Mouse (Mus musculus) hindbrain, embryonic 13.5 days (tissue): Measurements from ENCODE around the gene Wdr20. TPM values are rescaled to one million over a fixed set of nuclear protein-coding genes. Genes with fewer than 3 reads are reported as not detected.

Experiments used
- ATAC-seq: fragments of 200-750 bp; cut with Nextera tagmentation; 2 replicates; pipeline ENCODE4 v1.8.0; 2017; ENCODE audit warnings: moderate TSS enrichment; ENCODE audit not compliant: low FRiP score
- H3K27ac ChIP-seq: fragments of 300-500 bp; sonication (generic); 2 replicates; pipeline ENCODE4 v1.5.1; 2015; ENCODE audit warnings: inconsistent platforms, mild to moderate bottlenecking, moderate library complexity
- H3K27me3 ChIP-seq: fragments of 300-500 bp; sonication (generic); 2 replicates; pipeline ENCODE4 v1.6.1; 2015; ENCODE audit warnings: mild to moderate bottlenecking, inconsistent platforms
- H3K36me3 ChIP-seq: fragments of 300-500 bp; sonication (generic); 2 replicates; pipeline ENCODE4 v1.6.1; 2015; ENCODE audit warnings: mild to moderate bottlenecking, inconsistent platforms
- H3K4me1 ChIP-seq: fragments of 300-500 bp; sonication (generic); replicated peaks from 2 replicates; pipeline ENCODE4 v1.6.1; 2015; ENCODE audit warnings: inconsistent platforms
- H3K4me2 ChIP-seq: fragments of 300-500 bp; sonication (generic); 2 replicates; pipeline ENCODE4 v1.6.1; 2015; ENCODE audit warnings: inconsistent platforms, mild to moderate bottlenecking, moderate library complexity
- H3K4me3 ChIP-seq: fragments of 300-500 bp; sonication (generic); 2 replicates; pipeline ENCODE4 v1.5.1; 2015; ENCODE audit warnings: mild to moderate bottlenecking, inconsistent platforms
- H3K9ac ChIP-seq: fragments of 300-500 bp; sonication (generic); 2 replicates; pipeline ENCODE4 v1.6.1; 2015; ENCODE audit warnings: mild to moderate bottlenecking, inconsistent platforms
- H3K9me3 ChIP-seq: fragments of 300-500 bp; sonication (generic); 2 replicates; pipeline ENCODE4 v1.6.1; 2016; ENCODE audit warnings: inconsistent platforms
- WGBS: fragments of 180-500 bp; shearing (Covaris S2); methylation state at CpG from one replicate; pipeline ENCODE4 v1.1.7; 2015; 5-methylcytosine and 5-hydroxymethylcytosine counted together
- polyA plus RNA-seq: library from polyadenylated mRNA; unstranded; fragments of >200 nt; fragmentation: Nextera tagmentation; extraction: Ambion mirVana; gene quantifications from 2 replicates; pipeline ENCODE4 v1.2.1, GENCODE M21; 2015

The Wdr20 gene
- polyA plus RNA-seq, 1 experiment from 2014 or later = 26.0 TPM

DNA sequence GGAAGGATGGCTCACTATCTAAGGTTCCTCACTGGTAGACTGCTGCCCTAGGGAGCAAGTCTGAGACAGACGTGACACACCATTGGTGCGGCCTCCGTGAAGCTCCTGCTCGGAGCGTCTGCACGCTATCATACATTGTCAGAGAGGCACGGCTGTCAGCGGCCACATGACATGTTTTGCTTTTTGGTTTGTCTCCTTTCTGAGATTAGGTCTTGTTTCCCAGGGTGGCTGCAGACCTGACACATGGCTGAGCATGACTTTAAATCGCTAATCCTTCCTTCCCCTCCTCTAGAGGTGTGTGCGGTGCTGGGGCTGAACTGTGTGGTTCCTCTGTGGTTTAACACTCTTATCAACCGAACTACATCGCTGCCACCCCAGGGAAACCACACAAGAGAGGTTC, 113.7 kb downstream of the Wdr20 start:
- Histone ChIP-seq H3K9ac (peak overlapping the region; percentile 95), H3K4me3 (peak overlapping the region; percentile 83), H3K27me3 (peaks cover 8% of the 10 kb centered on the region), H3K9me3 (no peaks in the 10 kb centered on the region), H3K27ac (no peak overlapping the region), H3K4me1 (peaks cover 14% of the 10 kb centered on the region), H3K36me3 (peaks cover 14% of the 10 kb centered on the region), H3K4me2 (peak overlapping the region; percentile 73)
- WGBS = 83% methylated on average over 12 of the region's 12 CpGs
- no peak for ATAC-seq

DNA sequence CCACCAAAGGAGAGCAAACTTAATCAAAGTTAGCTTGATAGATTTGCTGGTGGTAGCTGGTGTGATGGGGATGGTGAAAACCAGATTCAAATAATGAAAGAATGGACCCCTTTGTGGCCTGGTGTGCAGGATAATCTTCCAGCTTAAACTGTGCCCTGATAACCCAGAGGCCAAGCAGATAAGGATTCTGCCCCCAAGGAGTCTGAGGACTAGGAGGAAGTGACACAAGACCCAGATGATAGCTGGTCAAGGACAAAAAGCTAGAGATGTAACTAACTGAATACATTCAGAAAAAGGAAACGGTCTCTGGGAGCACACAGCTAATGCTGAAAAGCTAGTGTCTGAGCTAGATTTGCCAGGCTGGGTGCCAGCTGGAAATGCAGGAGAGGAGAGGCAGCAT, 114.2 kb downstream of the Wdr20 start:
- H3K27me3 ChIP-seq = peaks cover 3% of the 10 kb centered on the region
- no peaks in the 10 kb centered on the region for H3K9me3 ChIP-seq
- no peak overlapping the region for H3K27ac ChIP-seq
- H3K4me1 ChIP-seq = peaks cover 14% of the 10 kb centered on the region
- 78% methylated on average over 1 of the region's 1 CpGs for WGBS
- H3K4me3 ChIP-seq = no peak overlapping the region
- no peak overlapping the region for H3K9ac ChIP-seq
- ATAC-seq = no peak
- peaks cover 18% of the 10 kb centered on the region for H3K36me3 ChIP-seq
- H3K4me2 ChIP-seq = no peak overlapping the region

Other genes starting within 250 kb of the Wdr20 start
- 82.4 and 86.8 TPM in 2 replicates for gene Dync1h1, start 136.5 kb upstream of the Wdr20 start, polyA plus RNA-seq
- gene 1700001K19Rik, start 55.3 kb upstream of the Wdr20 start, polyA plus RNA-seq = 0.35 and 0.40 TPM in 2 replicates
- gene Hsp90aa1, start 35.2 kb upstream of the Wdr20 start, polyA plus RNA-seq = 1,449 and 1,487 TPM in 2 replicates
- gene Mok, start 103.0 kb downstream of the Wdr20 start, polyA plus RNA-seq = 12.5 and 13.4 TPM in 2 replicates
- 4.0 and 4.6 TPM in 2 replicates for gene Zfp839, start 112.3 kb downstream of the Wdr20 start, polyA plus RNA-seq
- gene Cinp, start 151.2 kb downstream of the Wdr20 start, polyA plus RNA-seq = 67.3 and 67.4 TPM in 2 replicates
- gene Tecpr2, start 151.3 kb downstream of the Wdr20 start, polyA plus RNA-seq = 6.4 and 7.3 TPM in 2 replicates
- gene Ankrd9, start 241.1 kb downstream of the Wdr20 start, polyA plus RNA-seq = 6.8 and 7.5 TPM in 2 replicates